Mouse (Mus musculus) cerebellum, postnatal 10 days (tissue): ENCODE results near the gene Ell.

ENCODE experiments used
- DNase-seq, 2 experiments: peaks; one replicate each; pipeline ENCODE4 v3.0.0; 2021; ENCODE audit warnings: mixed read lengths in 2 of 2

Ell gene

GRCm38 (mm10) chr8:70615894-70616293 lies 76.6 kb downstream of the Ell start, which contains the start of gene Lrrc25:
Lrrc25 (plus strand) TSS chr8:70616155.
- DNase-seq, result no peak

GRCm38 (mm10) chr8:70616645-70617044 lies 77.4 kb downstream of the Ell start:
- DNase-seq, result peak in 1 of 2 experiments; percentile 3

DNA sequence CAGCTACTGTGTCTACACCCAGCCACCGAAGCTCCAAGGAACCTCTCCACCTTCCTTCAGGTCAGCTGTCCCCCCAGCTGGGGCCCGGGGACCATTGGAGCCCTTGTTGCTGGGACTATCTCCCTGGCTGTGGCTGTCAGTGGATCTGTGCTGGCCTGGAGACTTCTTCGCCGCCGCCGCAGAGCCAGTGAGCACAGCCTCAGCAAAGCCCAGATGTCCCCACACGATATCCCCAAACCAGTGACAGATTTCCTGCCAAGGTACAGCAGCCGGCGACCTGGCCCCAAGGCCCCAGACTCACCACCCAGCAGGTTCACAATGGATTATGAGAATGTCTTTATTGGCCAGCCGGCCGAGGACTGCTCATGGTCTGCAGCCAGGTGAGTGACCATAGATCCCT lies 78.7 kb downstream of the Ell start:
- peak in 1 of 2 experiments; percentile 5 for DNase-seq

GRCm38 (mm10) chr8:70618888-70619334 lies 79.7 kb downstream of the Ell start:
- DNase-seq, result peak in 1 of 2 experiments; percentile 22

GRCm38 (mm10) chr8:70622220-70622619 lies 83.0 kb downstream of the Ell start:
- no peak for DNase-seq

DNA sequence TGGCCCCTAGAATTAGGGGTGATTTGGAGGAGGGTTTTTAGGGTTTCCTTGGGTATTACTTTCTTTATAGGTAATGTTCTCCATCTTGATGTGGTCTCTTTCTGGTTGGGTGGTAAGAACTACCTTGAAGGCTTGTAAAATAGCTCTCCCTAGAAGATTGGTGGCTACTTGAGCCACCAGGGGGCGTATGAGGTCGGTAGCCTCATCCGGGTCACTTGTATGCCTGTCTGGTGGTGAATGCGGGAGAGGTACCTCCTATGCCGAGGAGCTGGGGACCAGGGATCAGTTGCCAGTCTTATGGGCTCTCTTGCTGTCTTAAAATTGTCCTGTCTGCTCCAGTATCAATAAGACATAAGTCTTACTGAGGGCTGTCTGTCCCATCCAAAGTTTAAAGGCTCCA lies 85.8 kb downstream of the Ell start:
- peak; percentile 60 to 70 for DNase-seq

GRCm38 (mm10) chr8:70627041-70627440 lies 87.8 kb downstream of the Ell start:
- no peak for DNase-seq

DNA sequence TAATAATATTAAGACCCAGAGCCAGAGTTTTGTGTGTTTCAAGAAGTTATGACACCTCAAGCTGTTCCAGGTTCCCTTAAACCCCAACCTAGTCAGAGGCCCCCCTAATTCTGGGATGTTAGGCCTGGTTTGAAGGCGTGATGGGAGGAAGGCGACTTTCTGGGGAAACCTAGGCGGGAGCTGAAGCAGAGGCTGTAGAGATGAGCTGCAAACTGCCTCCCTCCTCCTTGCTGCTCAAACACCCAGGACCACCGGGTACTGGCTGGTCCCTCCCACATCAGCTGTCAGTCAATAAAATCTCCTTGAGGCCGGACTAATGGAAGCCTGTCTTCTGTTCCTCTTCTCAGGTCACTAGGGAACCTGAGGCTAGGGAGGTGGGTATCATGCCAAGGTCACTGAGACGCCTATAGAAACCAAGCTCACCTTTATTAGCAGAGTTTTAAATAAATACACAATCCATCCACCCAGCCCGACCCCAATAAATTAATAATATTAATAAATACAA lies 89.8 kb downstream of the Ell start:
- no peak for DNase-seq

DNA sequence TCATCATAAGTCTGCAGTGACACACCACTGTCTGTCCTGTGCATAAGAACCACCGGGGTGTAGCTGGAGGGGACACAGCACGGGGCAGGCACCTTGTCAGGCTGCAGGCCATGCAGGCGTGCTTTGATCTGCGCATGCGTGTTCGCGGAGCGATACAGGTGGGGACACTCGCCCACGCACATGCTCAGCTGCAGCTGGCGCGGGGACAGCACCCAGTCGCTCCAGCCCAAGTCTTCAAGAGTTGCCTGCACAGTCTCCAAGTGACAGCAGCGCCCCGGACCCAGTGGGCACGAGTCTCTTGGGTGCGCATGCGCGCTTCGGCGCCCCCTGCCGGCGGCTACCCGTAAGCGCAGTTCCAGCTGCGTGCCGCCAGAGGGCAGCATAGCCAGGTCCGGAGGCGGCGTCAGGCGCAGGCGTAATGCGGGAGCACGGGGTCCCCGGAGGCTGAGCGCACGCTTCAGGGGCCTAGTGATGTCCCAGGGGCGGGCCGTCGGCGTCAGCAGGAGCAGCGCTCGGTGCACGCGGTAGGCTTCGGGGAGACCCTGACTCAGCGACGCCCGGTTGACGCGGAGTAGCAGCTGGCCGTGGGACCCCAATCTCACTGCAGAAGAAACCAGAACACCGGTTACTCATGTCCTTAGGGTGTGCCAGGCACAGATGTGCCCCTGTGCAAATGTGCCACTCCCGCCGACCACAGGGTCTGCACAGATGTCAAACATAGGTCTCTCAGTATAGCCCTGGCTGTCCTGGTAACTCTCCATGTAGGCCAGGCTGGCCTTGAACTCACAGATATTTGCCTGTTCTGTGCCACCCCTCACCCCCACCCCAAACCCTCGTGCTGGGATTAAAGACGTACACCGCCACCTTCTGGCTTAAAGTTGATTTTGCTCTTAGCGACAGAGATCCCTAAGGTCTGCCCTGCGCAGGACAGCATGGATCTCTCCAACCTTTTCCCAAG lies 90.6 kb downstream of the Ell start:
- DNase-seq, result peak; percentile 89

DNA sequence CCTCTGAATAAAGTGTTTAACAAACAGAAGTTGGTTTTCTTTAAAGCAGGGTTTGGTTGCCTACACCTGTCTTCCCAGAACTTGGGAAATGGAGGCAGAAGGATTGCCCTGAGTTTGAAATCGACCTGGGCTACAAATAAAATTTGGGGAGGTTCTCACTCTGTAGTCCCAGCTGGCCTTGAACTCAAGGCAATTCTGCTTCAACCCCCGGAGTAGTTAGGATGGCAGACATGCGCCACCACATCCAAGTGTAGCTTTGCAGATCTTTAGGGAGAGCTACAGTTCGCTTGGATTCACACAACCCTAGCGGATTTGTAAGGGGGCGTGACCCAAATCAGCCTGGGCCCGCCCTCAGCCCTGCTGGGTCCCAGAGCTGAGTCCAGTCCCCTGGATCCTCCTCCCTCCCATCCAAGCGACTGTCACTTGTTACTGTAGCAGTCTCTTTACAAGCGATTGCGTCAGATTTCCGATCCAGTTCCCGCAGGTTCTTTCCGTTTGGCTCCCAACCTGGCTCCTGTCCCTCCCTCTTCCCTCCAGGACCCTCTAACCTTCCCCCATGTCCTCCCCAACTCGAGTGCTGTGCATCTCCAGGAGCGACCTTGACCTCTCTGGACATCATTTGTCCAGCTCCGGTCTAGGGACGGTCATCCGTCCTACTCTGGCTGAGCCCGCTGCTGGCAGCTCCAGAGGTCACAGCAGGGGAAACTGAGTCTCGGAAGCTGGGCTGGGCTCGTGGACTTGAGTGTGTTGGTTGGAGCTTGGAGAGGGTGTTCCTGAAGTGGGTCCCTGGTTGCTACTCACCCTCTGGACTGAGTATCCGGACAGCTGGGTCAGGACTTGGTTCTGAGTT lies 91.5 kb downstream of the Ell start:
- DNase-seq, result peak in 1 of 2 experiments; percentile 26

- peak; percentile 28 to 37 for DNase-seq
Measured at GRCm38 (mm10) chr8:70631436-70631835, 92.2 kb downstream of the Ell start.

DNA sequence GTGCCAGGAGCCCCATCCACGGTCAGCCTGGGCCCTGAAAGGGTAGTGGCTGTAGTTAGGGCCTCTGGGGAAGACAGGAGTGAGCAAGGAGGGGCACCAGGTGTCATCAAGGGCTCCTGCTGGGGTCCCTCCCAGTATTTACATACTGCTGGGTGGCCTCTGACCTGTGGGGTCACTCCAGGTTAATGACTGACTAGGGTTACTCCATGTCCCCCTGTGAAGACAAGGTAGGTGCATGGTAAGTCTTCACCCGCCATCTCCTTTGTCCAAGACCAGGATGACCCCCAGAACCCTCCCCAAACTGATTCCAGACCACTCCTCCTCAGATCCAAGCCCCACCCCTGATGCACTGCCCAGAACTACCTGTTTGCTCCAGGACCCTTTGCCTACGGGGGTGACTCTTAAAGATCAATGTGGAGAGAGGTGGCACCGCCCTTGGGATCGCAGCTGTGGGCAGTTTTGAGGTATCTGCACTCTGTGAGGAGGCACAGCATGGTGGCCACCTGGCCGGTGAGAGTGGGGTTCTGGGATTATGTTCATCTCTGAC lies 93.2 kb downstream of the Ell start, which contains the start of gene Gdf15:
Gene Gdf15, minus strand, starts transcription at position 111 of the 547 bp plus-strand sequence.
- DNase-seq, result no peak

GRCm38 (mm10) chr8:70634066-70634465 lies 94.8 kb downstream of the Ell start:
- peak; percentile 41 to 51 for DNase-seq

- no peak for DNase-seq
Measured at GRCm38 (mm10) chr8:70635527-70635926, 96.3 kb downstream of the Ell start.

- no peak for DNase-seq
Measured at GRCm38 (mm10) chr8:70636838-70637237, 97.6 kb downstream of the Ell start.

DNA sequence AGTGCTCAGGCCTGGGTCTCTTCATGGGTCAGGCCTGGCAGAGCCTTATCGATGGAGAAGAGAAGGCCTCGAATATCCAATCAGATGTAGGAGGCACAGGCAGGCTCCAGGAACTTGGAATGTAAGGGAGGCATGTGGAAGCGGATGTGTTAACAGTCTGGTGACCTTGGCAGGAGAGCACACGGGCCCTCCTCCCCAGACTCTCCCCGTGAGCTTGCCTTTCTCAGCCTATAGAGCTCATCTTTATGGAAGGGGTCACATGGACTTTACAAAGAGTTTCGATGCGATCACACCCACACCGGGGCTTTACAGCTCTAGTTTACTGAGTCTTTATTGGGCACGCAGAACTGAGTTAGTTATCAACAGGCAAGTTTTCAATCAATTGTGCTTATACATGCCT lies 99.5 kb downstream of the Ell start:
- no peak for DNase-seq
